Mouse (Mus musculus): ENCODE measurements around the gene Tas2r117. TPM values are rescaled to one million over a fixed set of nuclear protein-coding genes. Genes with fewer than 3 reads are reported as not detected.

Gene Tas2r117
- not detected in 2 replicates for polyA plus RNA-seq (2015; fragmentation: Nextera tagmentation; extraction: Ambion mirVana)

GRCm38 (mm10) chr6:132802518-132802917 lies at the start of gene Tas2r117:
Gene Tas2r117, plus strand, starts transcription at chr6:132802818.
- ATAC-seq (ENCODE audit: low FRiP score), result no peak
- no peaks in the 10 kb centered on the region for H3K36me3 ChIP-seq
- no peaks in the 10 kb centered on the region for H3K27me3 ChIP-seq (replicated peaks)
- H3K4me3 ChIP-seq (replicated peaks), result no peak within 1 kb of the TSS
- H3K4me2 ChIP-seq, result no peak within 1 kb of the TSS
- H3K4me1 ChIP-seq, result no peaks in the 10 kb centered on the region
- no peak within 1 kb of the TSS for H3K27ac ChIP-seq (replicated peaks)
- WGBS, result 76% methylated on average over 1 of the region's 1 CpGs
- H3K9me3 ChIP-seq (replicated peaks), result no peaks in the 10 kb centered on the region
- no peak within 1 kb of the TSS for H3K9ac ChIP-seq (replicated peaks)

GRCm38 (mm10) chr6:132754430-132754829 lies 48.2 kb upstream of the Tas2r117 start, which contains the start of gene Tas2r124:
Gene Tas2r124, plus strand, starts transcription at chr6:132754730.
- H3K4me1 ChIP-seq, result no peaks in the 10 kb centered on the region
- no peak within 1 kb of the TSS for H3K9ac ChIP-seq (replicated peaks)
- no peaks in the 10 kb centered on the region for H3K36me3 ChIP-seq
- no peaks in the 10 kb centered on the region for H3K9me3 ChIP-seq (replicated peaks)
- H3K4me3 ChIP-seq (replicated peaks), result no peak within 1 kb of the TSS
- H3K4me2 ChIP-seq, result no peak within 1 kb of the TSS
- WGBS, result 93% methylated on average over 1 of the region's 1 CpGs
- ATAC-seq (ENCODE audit: low FRiP score), result no peak
- H3K27ac ChIP-seq (replicated peaks), result no peak within 1 kb of the TSS
- no peaks in the 10 kb centered on the region for H3K27me3 ChIP-seq (replicated peaks)

- Histone ChIP-seq H3K4me1 (no peaks in the 10 kb centered on the region), H3K9ac (replicated peaks) (no peak within 1 kb of the TSS), H3K27me3 (replicated peaks) (no peaks in the 10 kb centered on the region), H3K36me3 (no peaks in the 10 kb centered on the region), H3K4me2 (no peak within 1 kb of the TSS), H3K4me3 (replicated peaks) (no peak within 1 kb of the TSS), H3K9me3 (replicated peaks) (no peaks in the 10 kb centered on the region), H3K27ac (replicated peaks) (no peak within 1 kb of the TSS)
- no peak for ATAC-seq (ENCODE audit: low FRiP score)
- WGBS, result 90% methylated on average over 2 of the region's 2 CpGs
Measured at GRCm38 (mm10) chr6:132761831-132762230, 40.8 kb upstream of the Tas2r117 start, which contains the start of gene Tas2r102. Gene Tas2r102, plus strand, starts transcription at chr6:132762131.

- Histone ChIP-seq H3K36me3 (no peaks in the 10 kb centered on the region), H3K9me3 (replicated peaks) (no peaks in the 10 kb centered on the region), H3K27ac (replicated peaks) (no peak within 1 kb of the TSS), H3K4me2 (no peak within 1 kb of the TSS), H3K4me1 (no peaks in the 10 kb centered on the region), H3K4me3 (replicated peaks) (no peak within 1 kb of the TSS), H3K9ac (replicated peaks) (no peak within 1 kb of the TSS), H3K27me3 (replicated peaks) (no peaks in the 10 kb centered on the region)
- no peak for ATAC-seq (ENCODE audit: low FRiP score)
Measured at GRCm38 (mm10) chr6:132778062-132778461, 24.6 kb upstream of the Tas2r117 start, which contains the start of gene Tas2r136. Gene Tas2r136, minus strand, starts transcription at chr6:132778162.

GRCm38 (mm10) chr6:132795393-132795792 lies 7.2 kb upstream of the Tas2r117 start:
- no peak overlapping the region for H3K4me3 ChIP-seq (replicated peaks)
- H3K36me3 ChIP-seq, result no peaks in the 10 kb centered on the region
- no peaks in the 10 kb centered on the region for H3K4me1 ChIP-seq
- H3K27ac ChIP-seq (replicated peaks), result no peak overlapping the region
- no peak overlapping the region for H3K4me2 ChIP-seq
- H3K27me3 ChIP-seq (replicated peaks), result no peaks in the 10 kb centered on the region
- ATAC-seq (ENCODE audit: low FRiP score), result no peak
- WGBS, result 38% methylated on average over 1 of the region's 1 CpGs
- no peak overlapping the region for H3K9ac ChIP-seq (replicated peaks)
- peaks cover 5% of the 10 kb centered on the region for H3K9me3 ChIP-seq (replicated peaks)

- H3K4me1 ChIP-seq, result no peaks in the 10 kb centered on the region
- no peak within 1 kb of the TSS for H3K4me3 ChIP-seq (replicated peaks)
- H3K36me3 ChIP-seq, result no peaks in the 10 kb centered on the region
- no peak for ATAC-seq (ENCODE audit: low FRiP score)
- no peak within 1 kb of the TSS for H3K9ac ChIP-seq (replicated peaks)
- WGBS, result 93% methylated on average over 1 of the region's 1 CpGs
- no peak within 1 kb of the TSS for H3K4me2 ChIP-seq
- no peak within 1 kb of the TSS for H3K27ac ChIP-seq (replicated peaks)
- H3K9me3 ChIP-seq (replicated peaks), result no peaks in the 10 kb centered on the region
- no peaks in the 10 kb centered on the region for H3K27me3 ChIP-seq (replicated peaks)
Measured at GRCm38 (mm10) chr6:132846842-132847241, 44.2 kb downstream of the Tas2r117 start, which contains the start of gene Tas2r123. Gene Tas2r123, plus strand, starts transcription at chr6:132847142.

Other genes with a start within 250 kb of the Tas2r117 start
- not detected in 2 replicates for gene Prh1, start 233.0 kb upstream of the Tas2r117 start, polyA plus RNA-seq (2015; fragmentation: Nextera tagmentation; extraction: Ambion mirVana)
- not detected in 2 replicates for gene Prp2, start 206.9 kb upstream of the Tas2r117 start, polyA plus RNA-seq (2015; fragmentation: Nextera tagmentation; extraction: Ambion mirVana)
- gene A630073D07Rik, start 151.3 kb upstream of the Tas2r117 start, polyA plus RNA-seq (2015; fragmentation: Nextera tagmentation; extraction: Ambion mirVana), result not detected in 2 replicates
- not detected in 2 replicates for gene Tas2r120, start 145.9 kb upstream of the Tas2r117 start, polyA plus RNA-seq (2015; fragmentation: Nextera tagmentation; extraction: Ambion mirVana)
- gene Tas2r121, start 101.8 kb upstream of the Tas2r117 start, polyA plus RNA-seq (2015; fragmentation: Nextera tagmentation; extraction: Ambion mirVana), result not detected in 2 replicates
- not detected in 2 replicates for gene Tas2r122, start 90.9 kb upstream of the Tas2r117 start, polyA plus RNA-seq (2015; fragmentation: Nextera tagmentation; extraction: Ambion mirVana)
- not detected in 2 replicates for gene Tas2r115, start 64.8 kb upstream of the Tas2r117 start, polyA plus RNA-seq (2015; fragmentation: Nextera tagmentation; extraction: Ambion mirVana)
- not detected in 2 replicates for gene Tas2r124, start 48.1 kb upstream of the Tas2r117 start, polyA plus RNA-seq (2015; fragmentation: Nextera tagmentation; extraction: Ambion mirVana)
- not detected in 2 replicates for gene Tas2r102, start 40.7 kb upstream of the Tas2r117 start, polyA plus RNA-seq (2015; fragmentation: Nextera tagmentation; extraction: Ambion mirVana)
- not detected in 2 replicates for gene Tas2r136, start 24.7 kb upstream of the Tas2r117 start, polyA plus RNA-seq (2015; fragmentation: Nextera tagmentation; extraction: Ambion mirVana)
- gene Tas2r123, start 44.3 kb downstream of the Tas2r117 start, polyA plus RNA-seq (2015; fragmentation: Nextera tagmentation; extraction: Ambion mirVana), result not detected in 2 replicates
- gene Tas2r116, start 52.6 kb downstream of the Tas2r117 start, polyA plus RNA-seq (2015; fragmentation: Nextera tagmentation; extraction: Ambion mirVana), result not detected in 2 replicates
- not detected in 2 replicates for gene Tas2r110, start 65.2 kb downstream of the Tas2r117 start, polyA plus RNA-seq (2015; fragmentation: Nextera tagmentation; extraction: Ambion mirVana)
- not detected in 2 replicates for gene Tas2r113, start 90.2 kb downstream of the Tas2r117 start, polyA plus RNA-seq (2015; fragmentation: Nextera tagmentation; extraction: Ambion mirVana)
- not detected in 2 replicates for gene Tas2r125, start 106.8 kb downstream of the Tas2r117 start, polyA plus RNA-seq (2015; fragmentation: Nextera tagmentation; extraction: Ambion mirVana)
- not detected in 2 replicates for gene Tas2r129, start 148.3 kb downstream of the Tas2r117 start, polyA plus RNA-seq (2015; fragmentation: Nextera tagmentation; extraction: Ambion mirVana)
- gene Tas2r131, start 155.1 kb downstream of the Tas2r117 start, polyA plus RNA-seq (2015; fragmentation: Nextera tagmentation; extraction: Ambion mirVana), result not detected in 2 replicates
- not detected in 2 replicates for gene Tas2r109, start 178.1 kb downstream of the Tas2r117 start, polyA plus RNA-seq (2015; fragmentation: Nextera tagmentation; extraction: Ambion mirVana)
- gene Tas2r103, start 234.3 kb downstream of the Tas2r117 start, polyA plus RNA-seq (2015; fragmentation: Nextera tagmentation; extraction: Ambion mirVana), result not detected in 2 replicates

Measured in neural tube, embryonic 15.5 days (tissue).